Mouse (Mus musculus): ENCODE measurements around the gene Efcab2. TPM values are rescaled to one million over a fixed set of nuclear protein-coding genes. Genes with fewer than 3 reads are reported as not detected.

Efcab2 gene
- polyA plus RNA-seq, 1 experiment from 2014 or later: 5.1 TPM

- Histone ChIP-seq H3K4me2 (replicated peaks; ENCODE audit: low read depth, low read length) (no peak overlapping the region), H3K27me3 (ENCODE audit: insufficient read depth, low read length) (no peaks in the 10 kb centered on the region), H3K4me3 (ENCODE audit: low read length) (no peak overlapping the region), H3K9ac (replicated peaks; ENCODE audit: low read length) (no peak overlapping the region), H3K27ac (ENCODE audit: low read length) (no peak overlapping the region), H3K36me3 (ENCODE audit: insufficient read depth, low read length) (no peaks in the 10 kb centered on the region), H3K9me3 (ENCODE audit: low read length) (no peaks in the 10 kb centered on the region), H3K4me1 (ENCODE audit: insufficient read depth, low read length) (0 out of 2 replicates have a peak, but pooled peaks cover 3% of the 10 kb centered on the region)
- 65% methylated on average over 2 of the region's 2 CpGs for WGBS
- no peak for ATAC-seq (ENCODE audit: low FRiP score, low TSS enrichment)
Measured at GRCm38 (mm10) chr1:178492493-178492892, 86.6 kb downstream of the Efcab2 start.

- 76% methylated on average over 2 of the region's 2 CpGs for WGBS
- no peak for ATAC-seq (ENCODE audit: low FRiP score, low TSS enrichment)
Measured at GRCm38 (mm10) chr1:178496186-178496585, 90.3 kb downstream of the Efcab2 start.

GRCm38 (mm10) chr1:178496841-178497240 lies 91.0 kb downstream of the Efcab2 start:
- H3K27me3 ChIP-seq (ENCODE audit: insufficient read depth, low read length): no peaks in the 10 kb centered on the region
- no peaks in the 10 kb centered on the region for H3K36me3 ChIP-seq (ENCODE audit: insufficient read depth, low read length)
- no peaks in the 10 kb centered on the region for H3K9me3 ChIP-seq (ENCODE audit: low read length)
- no peak overlapping the region for H3K27ac ChIP-seq (ENCODE audit: low read length)
- H3K4me1 ChIP-seq (ENCODE audit: insufficient read depth, low read length): 0 out of 2 replicates have a peak, but pooled peaks cover 3% of the 10 kb centered on the region
- no peak overlapping the region for H3K4me3 ChIP-seq (ENCODE audit: low read length)
- WGBS: 74% methylated on average over 1 of the region's 1 CpGs
- ATAC-seq (ENCODE audit: low FRiP score, low TSS enrichment): no peak
- H3K9ac ChIP-seq (replicated peaks; ENCODE audit: low read length): no peak overlapping the region
- H3K4me2 ChIP-seq (replicated peaks; ENCODE audit: low read depth, low read length): no peak overlapping the region

More at GRCm38 (mm10) chr1:178496186-178496585, 90.3 kb downstream of the Efcab2 start:
- H3K36me3 ChIP-seq (ENCODE audit: insufficient read depth, low read length): no peaks in the 10 kb centered on the region
- no peak overlapping the region for H3K4me2 ChIP-seq (replicated peaks; ENCODE audit: low read depth, low read length)
- no peaks in the 10 kb centered on the region for H3K27me3 ChIP-seq (ENCODE audit: insufficient read depth, low read length)
- no peak overlapping the region for H3K9ac ChIP-seq (replicated peaks; ENCODE audit: low read length)
- H3K27ac ChIP-seq (ENCODE audit: low read length): no peak overlapping the region
- H3K4me1 ChIP-seq (ENCODE audit: insufficient read depth, low read length): 0 out of 2 replicates have a peak, but pooled peaks cover 3% of the 10 kb centered on the region
- H3K4me3 ChIP-seq (ENCODE audit: low read length): no peak overlapping the region
- H3K9me3 ChIP-seq (ENCODE audit: low read length): no peaks in the 10 kb centered on the region

- H3K9me3 ChIP-seq (ENCODE audit: low read length): no peaks in the 10 kb centered on the region
- 88% methylated on average over 8 of the region's 8 CpGs for WGBS
- ATAC-seq (ENCODE audit: low FRiP score, low TSS enrichment): no peak
- H3K27ac ChIP-seq (ENCODE audit: low read length): no peak overlapping the region
- H3K4me1 ChIP-seq (ENCODE audit: insufficient read depth, low read length): no peaks in the 10 kb centered on the region
- no peak overlapping the region for H3K4me2 ChIP-seq (replicated peaks; ENCODE audit: low read depth, low read length)
- no peaks in the 10 kb centered on the region for H3K36me3 ChIP-seq (ENCODE audit: insufficient read depth, low read length)
- H3K4me3 ChIP-seq (ENCODE audit: low read length): no peak overlapping the region
- H3K9ac ChIP-seq (replicated peaks; ENCODE audit: low read length): no peak overlapping the region
- H3K27me3 ChIP-seq (ENCODE audit: insufficient read depth, low read length): no peaks in the 10 kb centered on the region
Measured at GRCm38 (mm10) chr1:178506938-178507337, 101.1 kb downstream of the Efcab2 start.

GRCm38 (mm10) chr1:178512323-178513031 lies 106.6 kb downstream of the Efcab2 start:
- peak; percentile 81 for ATAC-seq (ENCODE audit: low FRiP score, low TSS enrichment)
- H3K27ac ChIP-seq (ENCODE audit: low read length): no peak overlapping the region
- no peaks in the 10 kb centered on the region for H3K27me3 ChIP-seq (ENCODE audit: insufficient read depth, low read length)
- no peak overlapping the region for H3K4me2 ChIP-seq (replicated peaks; ENCODE audit: low read depth, low read length)
- no peaks in the 10 kb centered on the region for H3K36me3 ChIP-seq (ENCODE audit: insufficient read depth, low read length)
- no peaks in the 10 kb centered on the region for H3K9me3 ChIP-seq (ENCODE audit: low read length)
- no peaks in the 10 kb centered on the region for H3K4me1 ChIP-seq (ENCODE audit: insufficient read depth, low read length)
- WGBS: 42% methylated on average over 7 of the region's 7 CpGs
- H3K9ac ChIP-seq (replicated peaks; ENCODE audit: low read length): no peak overlapping the region
- H3K4me3 ChIP-seq (ENCODE audit: low read length): no peak overlapping the region

GRCm38 (mm10) chr1:178513954-178514353 lies 108.1 kb downstream of the Efcab2 start:
- H3K36me3 ChIP-seq (ENCODE audit: insufficient read depth, low read length): no peaks in the 10 kb centered on the region
- H3K9me3 ChIP-seq (ENCODE audit: low read length): no peaks in the 10 kb centered on the region
- no peaks in the 10 kb centered on the region for H3K27me3 ChIP-seq (ENCODE audit: insufficient read depth, low read length)
- H3K9ac ChIP-seq (replicated peaks; ENCODE audit: low read length): no peak overlapping the region
- H3K4me2 ChIP-seq (replicated peaks; ENCODE audit: low read depth, low read length): no peak overlapping the region; the same call in 1 of the 2 replicates
- 2% methylated on average over 7 of the region's 8 CpGs for WGBS
- no peak overlapping the region for H3K27ac ChIP-seq (ENCODE audit: low read length)
- ATAC-seq (ENCODE audit: low FRiP score, low TSS enrichment): no peak; the same call in 1 of the 2 replicates
- no peaks in the 10 kb centered on the region for H3K4me1 ChIP-seq (ENCODE audit: insufficient read depth, low read length)
- H3K4me3 ChIP-seq (ENCODE audit: low read length): no peak overlapping the region

GRCm38 (mm10) chr1:178515839-178516238 lies 110.0 kb downstream of the Efcab2 start:
- Histone ChIP-seq H3K4me2 (replicated peaks; ENCODE audit: low read depth, low read length) (no peak overlapping the region), H3K4me1 (ENCODE audit: insufficient read depth, low read length) (no peaks in the 10 kb centered on the region), H3K27ac (ENCODE audit: low read length) (no peak overlapping the region), H3K36me3 (ENCODE audit: insufficient read depth, low read length) (no peaks in the 10 kb centered on the region), H3K27me3 (ENCODE audit: insufficient read depth, low read length) (no peaks in the 10 kb centered on the region), H3K9ac (replicated peaks; ENCODE audit: low read length) (no peak overlapping the region), H3K4me3 (ENCODE audit: low read length) (no peak overlapping the region), H3K9me3 (ENCODE audit: low read length) (no peaks in the 10 kb centered on the region)
- WGBS: 82% methylated on average over 2 of the region's 2 CpGs
- no peak for ATAC-seq (ENCODE audit: low FRiP score, low TSS enrichment)

GRCm38 (mm10) chr1:178522389-178522788 lies 116.5 kb downstream of the Efcab2 start:
- ATAC-seq (ENCODE audit: low FRiP score, low TSS enrichment): no peak
- Histone ChIP-seq H3K9me3 (ENCODE audit: low read length) (no peaks in the 10 kb centered on the region), H3K27ac (ENCODE audit: low read length) (no peak overlapping the region), H3K4me2 (replicated peaks; ENCODE audit: low read depth, low read length) (no peak overlapping the region), H3K4me3 (ENCODE audit: low read length) (no peak overlapping the region), H3K27me3 (ENCODE audit: insufficient read depth, low read length) (no peaks in the 10 kb centered on the region), H3K4me1 (ENCODE audit: insufficient read depth, low read length) (peaks cover 4% of the 10 kb centered on the region), H3K36me3 (ENCODE audit: insufficient read depth, low read length) (no peaks in the 10 kb centered on the region), H3K9ac (replicated peaks; ENCODE audit: low read length) (no peak overlapping the region)
- WGBS: 85% methylated on average over 5 of the region's 5 CpGs

GRCm38 (mm10) chr1:178523152-178523551 lies 117.3 kb downstream of the Efcab2 start:
- no peak for ATAC-seq (ENCODE audit: low FRiP score, low TSS enrichment)
- no peaks in the 10 kb centered on the region for H3K9me3 ChIP-seq (ENCODE audit: low read length)
- no peak overlapping the region for H3K4me2 ChIP-seq (replicated peaks; ENCODE audit: low read depth, low read length)
- no peaks in the 10 kb centered on the region for H3K36me3 ChIP-seq (ENCODE audit: insufficient read depth, low read length)
- no peak overlapping the region for H3K27ac ChIP-seq (ENCODE audit: low read length)
- H3K9ac ChIP-seq (replicated peaks; ENCODE audit: low read length): no peak overlapping the region
- H3K27me3 ChIP-seq (ENCODE audit: insufficient read depth, low read length): no peaks in the 10 kb centered on the region
- 33% methylated on average over 5 of the region's 5 CpGs for WGBS
- H3K4me3 ChIP-seq (ENCODE audit: low read length): no peak overlapping the region
- peaks cover 8% of the 10 kb centered on the region for H3K4me1 ChIP-seq (ENCODE audit: insufficient read depth, low read length)

- peak overlapping the region; percentile 68 for H3K4me3 ChIP-seq (ENCODE audit: low read length)
- H3K27me3 ChIP-seq (ENCODE audit: insufficient read depth, low read length): peaks cover 5% of the 10 kb centered on the region; the same call in 1 of the 2 replicates
- H3K36me3 ChIP-seq (ENCODE audit: insufficient read depth, low read length): no peaks in the 10 kb centered on the region
- H3K4me1 ChIP-seq (ENCODE audit: insufficient read depth, low read length): peaks cover 26% of the 10 kb centered on the region
- H3K9me3 ChIP-seq (ENCODE audit: low read length): no peaks in the 10 kb centered on the region
- peak overlapping the region; percentile 95 for H3K4me2 ChIP-seq (replicated peaks; ENCODE audit: low read depth, low read length)
- 0% methylated on average over 21 of the region's 21 CpGs for WGBS
- H3K27ac ChIP-seq (ENCODE audit: low read length): peak overlapping the region; percentile 84
- peak overlapping the region; percentile 75 for H3K9ac ChIP-seq (replicated peaks; ENCODE audit: low read length)
- no peak for ATAC-seq (ENCODE audit: low FRiP score, low TSS enrichment)
Measured at GRCm38 (mm10) chr1:178527185-178527546, 121.3 kb downstream of the Efcab2 start.
